Mouse (Mus musculus): ENCODE results near the gene 1700019N19Rik.

DNA sequence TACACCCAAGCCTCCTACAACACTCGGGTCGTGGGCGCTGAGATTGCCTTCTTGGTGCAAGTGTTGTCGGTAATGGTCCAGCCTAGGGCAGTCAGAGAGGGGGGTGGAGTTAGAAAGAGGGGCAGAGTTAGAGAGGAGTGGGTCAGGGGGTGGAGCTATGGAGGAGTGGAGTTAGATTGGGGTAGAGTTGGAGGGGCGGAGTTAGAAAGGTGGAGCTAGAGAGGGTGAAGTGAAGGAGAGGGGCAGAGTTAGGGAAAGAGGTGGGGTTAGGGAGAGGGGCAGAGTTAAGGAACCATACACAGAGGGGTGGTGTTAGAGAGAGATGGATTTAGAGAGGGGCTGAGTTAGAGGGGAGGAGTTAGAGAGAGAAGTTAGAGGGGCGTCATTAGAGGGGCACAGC is 31.9 kb downstream of the 1700019N19Rik start:
- TF ChIP-seq CTCF (IDR thresholded peaks at IDR 0.05; ENCODE audit: low read depth, low read length) (no peak), POLR2A (IDR thresholded peaks at IDR 0.05; ENCODE audit: insufficient read depth, low read length) (peak; percentile 12)

All from ES-Bruce4 (cell line).